In genomic region chr1:153100912-153101311, GRCm38 (mm10) we compare ENCODE assay signal across 9 mouse cellular contexts.
DNase-seq lines count a peak whose midpoint lies in the region; ATAC-seq lines count a peak whose summit lies in the region.
"Had no signal": no experiment of that assay in that cellular context is flagged by ENCODE, and none has a peak within 500 bp of the region (broad histone marks: within the 10 kb centered on the region; RNA-seq: fewer than 3 reads in every experiment).

No protein-coding gene starts in this region.

- no peaks in the 10 kb centered on the region for H3K27me3 ChIP-seq in heart, embryonic 10.5 days (ENCODE audit: insufficient read depth, poor library complexity, severe bottlenecking)
- no peaks in the 10 kb centered on the region for H3K27me3 ChIP-seq in neural tube, embryonic 15.5 days (replicated peaks)
- no peaks in the 10 kb centered on the region for H3K27me3 ChIP-seq in heart, embryonic 15.5 days

- H3K4me3 ChIP-seq in heart, embryonic 10.5 days, result no peak overlapping the region
- H3K4me3 ChIP-seq in neural tube, embryonic 15.5 days (replicated peaks), result no peak overlapping the region
- no peak overlapping the region for H3K4me3 ChIP-seq in heart, embryonic 15.5 days

- no peak overlapping the region for H3K4me2 ChIP-seq in neural tube, embryonic 15.5 days
- H3K4me2 ChIP-seq in heart, embryonic 15.5 days, result peak overlapping the region; percentile 17; the same call in 1 of the 2 replicates

- no peaks in the 10 kb centered on the region for H3K36me3 ChIP-seq in heart, embryonic 10.5 days
- H3K36me3 ChIP-seq in neural tube, embryonic 15.5 days, result peaks cover 9% of the 10 kb centered on the region
- H3K36me3 ChIP-seq in heart, embryonic 15.5 days, result no peaks in the 10 kb centered on the region

- DNase-seq in heart, embryonic 10.5 days (ENCODE audit: low spot score), result no peak
- no peak for DNase-seq in heart, postnatal 36 days
- DNase-seq in neural tube, embryonic 10.5 days (ENCODE audit: extremely low spot score, low spot score), result no peak
- no peak for DNase-seq in layer of hippocampus, adult 18-20 months (ENCODE audit: low spot score in 2 of 2)
- no peak for DNase-seq in cerebellum, adult 11 months
- no peak for DNase-seq in frontal cortex, postnatal 25 days (ENCODE audit: low spot score in 2 of 2)

- peak overlapping the region; percentile 74 for H3K27ac ChIP-seq in heart, embryonic 10.5 days
- H3K27ac ChIP-seq in neural tube, embryonic 15.5 days (replicated peaks), result 0 out of 2 replicates have a peak overlapping the region, but pooled peaks have one; percentile 11
- peak overlapping the region; percentile 74 for H3K27ac ChIP-seq in heart, embryonic 15.5 days
- H3K27ac ChIP-seq: hindbrain, postnatal 0 days had no signal

- intact Hi-C loops in heart, postnatal 36 days (cut with DNase I), result loop anchor here (1.0 to 5.0 kb wide), 3 partner anchors 126 to 286 kb away; partner anchors contain the start of gene Lamc1

- no peak overlapping the region for H3K9ac ChIP-seq in neural tube, embryonic 15.5 days (replicated peaks)
- no peak overlapping the region for H3K9ac ChIP-seq in heart, embryonic 15.5 days

- no peaks in the 10 kb centered on the region for H3K9me3 ChIP-seq in heart, embryonic 10.5 days
- H3K9me3 ChIP-seq in neural tube, embryonic 15.5 days (replicated peaks), result no peaks in the 10 kb centered on the region
- H3K9me3 ChIP-seq in heart, embryonic 15.5 days (replicated peaks), result no peaks in the 10 kb centered on the region

- WGBS in heart, embryonic 10.5 days, result 29% methylated on average over 9 of the region's 9 CpGs
- 67% methylated on average over 9 of the region's 9 CpGs for WGBS in neural tube, embryonic 15.5 days
- 36% methylated on average over 9 of the region's 9 CpGs for WGBS in heart, embryonic 15.5 days

- no peak for ATAC-seq in neural tube, embryonic 15.5 days (ENCODE audit: low FRiP score)
- peak; percentile 33; the same call in 1 of the 2 replicates for ATAC-seq in heart, embryonic 15.5 days (replicated peaks; ENCODE audit: insufficient number of reproducible peaks, insufficient read depth, low FRiP score, low read depth)

- peaks cover 46% of the 10 kb centered on the region for H3K4me1 ChIP-seq in heart, embryonic 10.5 days
- no peaks in the 10 kb centered on the region for H3K4me1 ChIP-seq in neural tube, embryonic 15.5 days
- H3K4me1 ChIP-seq in heart, embryonic 15.5 days (replicated peaks), result peaks cover 23% of the 10 kb centered on the region

Comparison
In these comparisons a context has a peak if more than half of its experiments do, and no peak if none do; other contexts are left out.
1. H3K27ac ChIP-seq: peak in every context shown above with its lines; median percentile 74 in heart, embryonic 10.5 days; 74 in heart, embryonic 15.5 days; 11 in neural tube, embryonic 15.5 days.